Mouse (Mus musculus) spleen, adult 2 months (tissue): ENCODE results near the gene Vamp5.

ENCODE experiments used
- CTCF ChIP-seq: fragments of 200-500 bp; IDR thresholded peaks from 2 replicates; pipeline ENCODE4 v1.5.1; 2011; ENCODE audit warnings: mild to moderate bottlenecking, inconsistent platforms; ENCODE audit not compliant: insufficient read depth, insufficient read length, insufficient replicate concordance; ENCODE audit errors: extremely low read depth
- POLR2A ChIP-seq: fragments of 200-500 bp; IDR thresholded peaks from 2 replicates; pipeline ENCODE4 v1.6.1; 2011; ENCODE audit warnings: low read depth, low read length, inconsistent platforms

GRCm38 (mm10) chr6:72383952-72384351 lies 3.7 kb upstream of the Vamp5 start:
- TF ChIP-seq CTCF: no peak
- TF ChIP-seq POLR2A: no peak
